Mouse (Mus musculus) kidney, postnatal 0 days (tissue): Measurements from ENCODE around the gene Chic2. TPM values are rescaled to one million over a fixed set of nuclear protein-coding genes. Genes with fewer than 3 reads are reported as not detected.

Experiments used
- ATAC-seq: fragments of 200-750 bp; cut with Nextera tagmentation; replicated peaks from 2 replicates; pipeline ENCODE4 v1.8.0; 2017; ENCODE audit warnings: low read depth, moderate number of reproducible peaks, moderate TSS enrichment, moderate library complexity; ENCODE audit not compliant: low FRiP score
- DNase-seq: peaks from one replicate; pipeline ENCODE4 v3.0.0-alpha.2; 2016; ENCODE audit warnings: low spot score
- H3K27ac ChIP-seq: fragments of 300-500 bp; sonication (generic); 2 replicates; pipeline ENCODE4 v1.5.1; 2014; ENCODE audit warnings: mild to moderate bottlenecking
- H3K27me3 ChIP-seq: fragments of 300-500 bp; sonication (generic); 2 replicates; pipeline ENCODE4 v1.6.1; 2014; ENCODE audit warnings: low read length, mixed read lengths; ENCODE audit not compliant: insufficient read depth
- H3K36me3 ChIP-seq: fragments of 300-500 bp; sonication (generic); 2 replicates; pipeline ENCODE4 v1.6.1; 2014; ENCODE audit warnings: low read length, mixed read lengths; ENCODE audit not compliant: insufficient read depth
- H3K4me1 ChIP-seq: fragments of 300-500 bp; sonication (generic); replicated peaks from 2 replicates; pipeline ENCODE4 v1.6.1; 2014; ENCODE audit warnings: antibody characterized with exemption, low read length, mixed read lengths; ENCODE audit not compliant: insufficient read depth
- H3K4me2 ChIP-seq: fragments of 300-500 bp; sonication (generic); 2 replicates; pipeline ENCODE4 v1.6.1; 2014; ENCODE audit warnings: mild to moderate bottlenecking, low read length, moderate library complexity, mixed read lengths
- H3K4me3 ChIP-seq: fragments of 300-500 bp; sonication (generic); replicated peaks from 2 replicates; pipeline ENCODE4 v1.5.1; 2014; ENCODE audit warnings: low read depth, low read length
- H3K9ac ChIP-seq: fragments of 300-500 bp; sonication (generic); 2 replicates; pipeline ENCODE4 v1.6.1; 2014; ENCODE audit warnings: low read depth, low read length
- H3K9me3 ChIP-seq: fragments of 300-500 bp; sonication (generic); replicated peaks from 2 replicates; pipeline ENCODE4 v1.6.1; 2016; ENCODE audit warnings: low read length, inconsistent platforms, mixed read lengths
- CTCF ChIP-seq: IDR thresholded peaks from 2 replicates; pipeline ENCODE4 v1.5.1; 2016; ENCODE audit warnings: antibody characterized with exemption, low read depth, mild to moderate bottlenecking, moderate library complexity
- WGBS: fragments of 180-500 bp; shearing (Covaris S2); extraction: QIAGEN DNeasy Blood & Tissue Kit; methylation state at CpG from one replicate; pipeline ENCODE4 v1.1.7; 2014; 5-methylcytosine and 5-hydroxymethylcytosine counted together
- polyA plus RNA-seq: library from polyadenylated mRNA; unstranded; fragments of >200 nt; fragmentation: Nextera tagmentation; extraction: Ambion mirVana; gene quantifications from 2 replicates; pipeline ENCODE4 v1.2.1, GENCODE M21; 2015

The Chic2 gene
- polyA plus RNA-seq: 43.3 and 51.3 TPM in 2 replicates

DNA sequence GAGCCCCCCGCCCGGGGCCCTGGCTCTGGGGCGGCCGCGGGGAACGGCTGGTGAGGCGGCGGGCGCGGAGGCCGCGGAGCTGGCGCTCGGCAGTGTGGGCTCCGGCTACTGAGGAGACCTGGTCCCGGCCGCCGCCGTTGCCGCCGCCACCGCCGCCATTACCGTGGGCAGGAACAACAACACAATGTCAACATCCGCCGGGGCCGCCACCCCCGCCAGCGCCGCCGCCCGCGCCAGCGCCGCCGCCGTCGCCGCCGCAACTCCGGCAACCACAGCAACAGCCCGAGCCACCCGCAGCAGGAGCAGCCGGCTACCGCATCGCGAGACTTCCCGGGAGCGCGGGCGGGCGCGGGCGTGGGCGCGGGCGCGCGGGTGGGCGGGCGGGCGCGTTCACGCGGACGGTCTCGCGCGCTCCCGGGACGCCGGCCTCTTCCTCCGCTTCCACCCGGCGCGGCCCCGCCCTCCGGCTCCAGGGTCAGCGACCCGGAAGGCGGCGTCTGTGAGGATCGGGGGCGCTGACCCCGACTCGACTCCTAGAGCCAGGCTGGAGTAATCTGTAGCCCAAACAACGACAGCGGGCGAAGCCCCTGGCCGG lies at the start of gene Chic2:
TSS of gene Chic2 (minus strand) at position 465 of the 595 bp plus-strand sequence.
- H3K27me3 ChIP-seq: no peaks in the 10 kb centered on the region
- peak; percentile 81 for DNase-seq
- H3K9me3 ChIP-seq: no peaks in the 10 kb centered on the region
- peak; percentile 91 for ATAC-seq
- no peak for TF ChIP-seq CTCF
- H3K36me3 ChIP-seq: no peaks in the 10 kb centered on the region
- peak within 1 kb of the TSS; percentile 77 for H3K4me2 ChIP-seq
- H3K9ac ChIP-seq: peak within 1 kb of the TSS; percentile 99
- H3K4me3 ChIP-seq: peak within 1 kb of the TSS; percentile 98
- peaks cover 5% of the 10 kb centered on the region for H3K4me1 ChIP-seq
- H3K27ac ChIP-seq: peak within 1 kb of the TSS; percentile 95
- WGBS: 0% methylated on average over 71 of the region's 90 CpGs

DNA sequence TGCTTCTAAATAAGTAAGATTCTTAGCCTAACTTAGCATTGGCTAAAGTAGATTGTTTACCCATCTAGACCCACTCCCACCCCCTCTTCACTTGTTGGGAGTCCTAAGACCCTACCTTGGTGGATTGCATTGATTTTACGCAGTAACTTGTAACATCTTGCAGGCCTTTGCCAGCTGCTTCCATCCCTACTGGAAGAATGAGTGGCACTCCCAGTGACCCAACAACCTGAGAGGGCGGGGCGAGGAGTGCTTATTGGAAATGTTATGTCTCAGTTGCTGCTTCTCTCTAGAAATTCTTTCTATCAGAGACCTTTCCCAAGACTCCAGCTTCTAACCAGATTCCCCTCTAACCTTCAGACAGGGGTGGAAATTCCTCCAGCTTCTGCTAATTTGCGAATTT lies 41.3 kb upstream of the Chic2 start:
- WGBS: 23% methylated on average over 4 of the region's 4 CpGs
- DNase-seq: no peak
- Histone ChIP-seq H3K4me2 (no peak overlapping the region), H3K36me3 (no peaks in the 10 kb centered on the region), H3K4me3 (no peak overlapping the region), H3K4me1 (no peaks in the 10 kb centered on the region), H3K9ac (no peak overlapping the region), H3K9me3 (no peaks in the 10 kb centered on the region), H3K27ac (no peak overlapping the region), H3K27me3 (peaks cover 59% of the 10 kb centered on the region)
- TF ChIP-seq CTCF: no peak
- no peak for ATAC-seq

DNA sequence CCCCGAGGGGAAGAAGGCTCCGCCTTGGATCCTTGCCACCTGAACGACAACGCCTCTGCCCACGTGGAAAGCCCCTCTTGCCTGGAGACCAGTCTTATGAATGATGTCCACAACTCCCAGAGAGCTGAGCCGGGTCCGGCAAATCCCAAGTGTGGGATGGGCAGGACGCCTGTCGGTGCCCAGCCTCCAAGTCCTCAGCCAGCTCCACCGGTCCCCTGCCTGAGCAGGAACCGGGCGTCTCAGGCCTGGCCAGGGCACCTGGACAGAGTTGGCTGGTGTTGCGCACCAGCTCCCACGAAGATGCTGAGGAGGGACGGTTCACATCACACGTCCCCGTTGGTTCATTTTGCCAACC lies 40.9 kb upstream of the Chic2 start:
- DNase-seq (no peak), ATAC-seq (peak; percentile 3; the same call in 1 of the 2 replicates)
- H3K4me3 ChIP-seq: no peak overlapping the region
- no peak overlapping the region for H3K27ac ChIP-seq
- H3K4me2 ChIP-seq: no peak overlapping the region
- H3K36me3 ChIP-seq: no peaks in the 10 kb centered on the region
- no peaks in the 10 kb centered on the region for H3K9me3 ChIP-seq
- WGBS: 5% methylated on average over 17 of the region's 17 CpGs
- no peaks in the 10 kb centered on the region for H3K4me1 ChIP-seq
- TF ChIP-seq CTCF: no peak
- peaks cover 63% of the 10 kb centered on the region for H3K27me3 ChIP-seq
- no peak overlapping the region for H3K9ac ChIP-seq

DNA sequence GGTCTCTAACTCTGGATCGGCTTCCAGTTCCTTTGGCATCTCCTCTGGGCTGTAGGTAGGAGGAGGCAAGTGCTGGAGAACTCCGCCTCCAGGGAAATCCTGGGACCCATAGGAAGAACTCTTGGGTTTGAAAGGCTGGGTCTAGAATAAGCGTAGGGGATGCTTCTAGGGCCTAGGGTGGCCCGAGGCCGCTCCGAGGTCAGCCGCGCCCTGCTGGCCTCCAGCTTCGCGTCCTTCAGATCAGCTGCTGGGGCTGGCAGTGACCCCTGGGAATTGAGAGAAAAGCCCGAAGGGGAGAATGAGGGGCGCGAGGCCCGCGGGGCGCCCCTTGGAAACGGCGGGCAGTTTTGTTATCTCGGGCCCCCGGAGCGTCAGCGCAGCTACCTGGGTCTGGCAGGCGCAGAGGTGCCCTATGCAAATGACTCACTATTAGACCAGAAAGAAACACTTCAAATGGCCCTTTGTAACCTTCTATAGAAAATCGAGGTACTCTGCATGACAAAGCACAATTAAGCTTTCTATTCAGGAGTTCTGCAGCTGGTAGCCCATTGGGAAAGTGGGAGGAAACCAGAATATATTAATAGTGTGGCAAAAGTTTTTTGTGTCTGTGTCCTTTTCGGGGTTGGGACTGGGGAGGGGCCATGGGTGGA lies 40.4 kb upstream of the Chic2 start:
- Histone ChIP-seq H3K4me3 (no peak overlapping the region), H3K27ac (no peak overlapping the region), H3K27me3 (peaks cover 68% of the 10 kb centered on the region), H3K9me3 (no peaks in the 10 kb centered on the region), H3K9ac (no peak overlapping the region), H3K4me2 (no peak overlapping the region), H3K36me3 (no peaks in the 10 kb centered on the region), H3K4me1 (no peaks in the 10 kb centered on the region)
- DNase-seq: no peak
- TF ChIP-seq CTCF: no peak
- ATAC-seq: 0 out of 2 replicates have a peak, but pooled peaks have one; percentile 17
- WGBS: 1% methylated on average over 25 of the region's 25 CpGs

DNA sequence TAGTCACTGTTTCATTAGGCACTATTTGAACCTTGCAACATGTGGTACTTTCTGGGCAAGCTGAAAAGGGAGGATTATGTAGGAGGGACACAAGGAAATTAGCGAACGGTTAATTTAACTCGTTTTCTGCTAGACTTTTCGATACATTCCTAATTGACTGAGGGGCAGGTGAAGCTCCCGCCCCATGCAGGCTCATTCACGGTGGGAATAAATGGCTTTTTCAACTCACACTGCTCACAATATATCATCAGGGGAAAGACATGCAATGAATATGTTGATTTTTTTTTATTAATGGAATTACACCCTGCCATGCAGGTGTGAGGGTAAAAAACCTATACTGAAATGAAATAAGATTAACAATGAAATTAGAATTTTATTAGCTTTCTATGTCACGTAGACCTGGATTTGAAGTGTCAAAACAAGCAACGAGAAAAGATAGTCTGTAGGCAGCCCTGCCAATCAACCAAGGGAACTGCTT lies 39.9 kb upstream of the Chic2 start:
- Histone ChIP-seq H3K4me3 (no peak overlapping the region), H3K4me2 (peak overlapping the region; percentile 27; the same call in 1 of the 2 replicates), H3K9me3 (no peaks in the 10 kb centered on the region), H3K4me1 (no peaks in the 10 kb centered on the region), H3K9ac (no peak overlapping the region), H3K27me3 (peaks cover 74% of the 10 kb centered on the region), H3K27ac (no peak overlapping the region), H3K36me3 (no peaks in the 10 kb centered on the region)
- WGBS: 2% methylated on average over 8 of the region's 8 CpGs
- no peak for TF ChIP-seq CTCF
- DNase-seq (no peak), ATAC-seq (no peak)

DNA sequence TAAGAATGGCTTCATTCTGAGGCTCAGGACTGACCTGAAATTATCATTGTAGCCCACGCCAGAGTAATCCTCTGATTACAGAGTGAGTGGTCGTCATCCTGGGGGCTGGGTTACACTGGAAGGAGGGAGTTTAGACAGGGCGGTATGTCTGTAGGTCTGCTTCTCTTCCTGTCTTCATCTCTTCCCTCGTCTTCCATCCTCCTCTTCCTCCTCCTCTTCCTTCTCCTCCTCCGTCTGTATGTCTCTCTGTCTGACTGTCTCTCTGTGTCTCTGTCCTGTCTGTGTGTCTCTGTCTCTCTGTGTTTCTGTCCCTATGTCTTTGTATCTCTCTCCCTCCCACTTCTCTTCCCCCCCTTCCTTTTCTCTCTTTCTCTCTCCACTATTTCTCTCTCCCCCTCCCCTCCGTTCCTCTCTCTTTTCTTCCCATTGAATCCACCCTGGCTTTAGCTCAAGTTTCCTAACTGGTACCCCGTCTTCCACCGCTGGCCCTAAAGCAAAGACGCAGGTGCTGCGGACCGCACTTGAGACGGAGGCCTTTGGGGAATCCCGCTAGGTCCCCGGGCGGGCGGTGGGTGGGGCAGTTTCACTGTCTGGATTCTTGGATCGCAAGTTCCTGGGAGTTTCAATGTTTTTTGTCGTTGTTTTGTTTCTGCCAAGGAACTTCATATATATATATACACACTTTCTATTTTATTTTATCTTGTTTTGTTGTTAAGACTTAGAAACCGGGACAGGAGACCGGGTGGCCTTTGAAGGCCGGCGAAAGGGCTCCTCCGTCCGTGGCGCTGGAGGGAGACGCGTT lies 39.2 kb upstream of the Chic2 start:
- no peaks in the 10 kb centered on the region for H3K36me3 ChIP-seq
- TF ChIP-seq CTCF: no peak
- DNase-seq (no peak), ATAC-seq (no peak)
- peaks cover 80% of the 10 kb centered on the region for H3K27me3 ChIP-seq
- H3K4me2 ChIP-seq: peak overlapping the region; percentile 27; the same call in 1 of the 2 replicates
- H3K27ac ChIP-seq: no peak overlapping the region
- H3K9ac ChIP-seq: no peak overlapping the region
- H3K4me1 ChIP-seq: no peaks in the 10 kb centered on the region
- H3K9me3 ChIP-seq: no peaks in the 10 kb centered on the region
- no peak overlapping the region for H3K4me3 ChIP-seq
- 2% methylated on average over 27 of the region's 27 CpGs for WGBS
